Mouse (Mus musculus): ENCODE data around the gene Lsm4. TPM values are rescaled to one million over a fixed set of nuclear protein-coding genes. Genes with fewer than 3 reads are reported as not detected.
A peak's percentile ranks its signal among the peaks of the same experiment; 100 is the strongest.

The Lsm4 gene
- polyA plus RNA-seq (2012; rRNA removed) (134 and 478 TPM in 2 replicates), polyA plus RNA-seq (2014; fragmentation: Nextera tagmentation; extraction: Ambion mirVana) (160 and 176 TPM in 2 replicates)

- WGBS (ENCODE audit: insufficient replicate concordance): under 1% methylated on average over 60 of the region's 60 CpGs
- peaks cover 36% of the 10 kb centered on the region in 2 experiments for H3K4me1 ChIP-seq (replicated peaks; ENCODE audit: control insufficient read depth in 2 of 2, insufficient read depth in 2 of 2, low read length in 1 of 2)
Observed at GRCm38 (mm10) chr8:70673079-70673856, at the start of gene Lsm4. TSS of gene Lsm4 (plus strand) at chr8:70673248.

GRCm38 (mm10) chr8:70625104-70625503 lies 47.9 kb upstream of the Lsm4 start:
- Histone ChIP-seq H3K4me2 (ENCODE audit: low read depth) (no peak overlapping the region), H3K9ac (replicated peaks) (no peak overlapping the region), H3K9me3 (ENCODE audit: control insufficient read depth, low read length) (no peaks in the 10 kb centered on the region), H3K27ac (no peak overlapping the region), H3K27me3 (ENCODE audit: control insufficient read depth, insufficient read depth, low read length) (no peaks in the 10 kb centered on the region), H3K4me1 (replicated peaks; ENCODE audit: control insufficient read depth in 2 of 2, insufficient read depth in 2 of 2, low read length in 1 of 2) (peaks cover 41 to 42% of the 10 kb centered on the region in 2 experiments), H3K4me3 (ENCODE audit: insufficient read depth in 1 of 2, low read depth in 2 of 2, low read length in 2 of 2) (no peak overlapping the region), H3K36me3 (replicated peaks; ENCODE audit: control insufficient read depth, insufficient read depth, low read depth) (no peaks in the 10 kb centered on the region)
- TF ChIP-seq CTCF (IDR thresholded peaks at IDR 0.05; ENCODE audit: low read depth) (peak; percentile 83), EP300 (IDR thresholded peaks at IDR 0.05; ENCODE audit: low read depth) (no peak)
- WGBS (ENCODE audit: insufficient replicate concordance): 27% methylated on average over 5 of the region's 5 CpGs
- ATAC-seq (ENCODE audit: insufficient read depth): no peak
- DNase-seq (ENCODE audit: low read depth in 3 of 3, low spot score in 3 of 3): no peak

More at GRCm38 (mm10) chr8:70673079-70673856, at the start of gene Lsm4:
- TF ChIP-seq EP300 (IDR thresholded peaks at IDR 0.05; ENCODE audit: low read depth): peak; percentile 56
- TF ChIP-seq CTCF (IDR thresholded peaks at IDR 0.05; ENCODE audit: low read depth): peak; percentile 96
- peak; percentile 95 for ATAC-seq (ENCODE audit: insufficient read depth)
- H3K27ac ChIP-seq: peak within 1 kb of the TSS; percentile 95
- peak within 1 kb of the TSS; percentile 71 to 86 for H3K4me3 ChIP-seq (ENCODE audit: insufficient read depth in 1 of 2, low read depth in 2 of 2, low read length in 2 of 2)
- peaks cover 7% of the 10 kb centered on the region for H3K36me3 ChIP-seq (replicated peaks; ENCODE audit: control insufficient read depth, insufficient read depth, low read depth)
- H3K27me3 ChIP-seq (ENCODE audit: control insufficient read depth, insufficient read depth, low read length): no peaks in the 10 kb centered on the region
- H3K9me3 ChIP-seq (ENCODE audit: control insufficient read depth, low read length): no peaks in the 10 kb centered on the region
- peak; percentile 99 for DNase-seq (ENCODE audit: low read depth in 3 of 3, low spot score in 3 of 3)
- peak within 1 kb of the TSS; percentile 87 for H3K9ac ChIP-seq (replicated peaks)
- H3K4me2 ChIP-seq (ENCODE audit: low read depth): peak within 1 kb of the TSS; percentile 97

GRCm38 (mm10) chr8:70627041-70627440 lies 46.0 kb upstream of the Lsm4 start:
- WGBS (ENCODE audit: insufficient replicate concordance): 73% methylated on average over 5 of the region's 5 CpGs
- Histone ChIP-seq H3K27me3 (ENCODE audit: control insufficient read depth, insufficient read depth, low read length) (peaks cover 8% of the 10 kb centered on the region), H3K9ac (replicated peaks) (no peak overlapping the region), H3K4me1 (replicated peaks; ENCODE audit: control insufficient read depth in 2 of 2, insufficient read depth in 2 of 2, low read length in 1 of 2) (peaks cover 35 to 41% of the 10 kb centered on the region in 2 experiments), H3K4me2 (ENCODE audit: low read depth) (no peak overlapping the region), H3K4me3 (ENCODE audit: insufficient read depth in 1 of 2, low read depth in 2 of 2, low read length in 2 of 2) (no peak overlapping the region), H3K36me3 (replicated peaks; ENCODE audit: control insufficient read depth, insufficient read depth, low read depth) (no peaks in the 10 kb centered on the region), H3K9me3 (ENCODE audit: control insufficient read depth, low read length) (no peaks in the 10 kb centered on the region), H3K27ac (no peak overlapping the region)
- no peak for TF ChIP-seq CTCF (IDR thresholded peaks at IDR 0.05; ENCODE audit: low read depth)
- no peak for TF ChIP-seq EP300 (IDR thresholded peaks at IDR 0.05; ENCODE audit: low read depth)
- no peak for ATAC-seq (ENCODE audit: insufficient read depth)
- DNase-seq (ENCODE audit: low read depth in 3 of 3, low spot score in 3 of 3): no peak

- H3K27me3 ChIP-seq (ENCODE audit: control insufficient read depth, insufficient read depth, low read length): peaks cover 8% of the 10 kb centered on the region
- ATAC-seq (ENCODE audit: insufficient read depth) (no peak), DNase-seq (ENCODE audit: low read depth in 3 of 3, low spot score in 3 of 3) (no peak)
- H3K4me3 ChIP-seq (ENCODE audit: insufficient read depth in 1 of 2, low read depth in 2 of 2, low read length in 2 of 2): peak overlapping the region in 1 of 2 experiments; percentile 71; a peak in 2 of 4 replicates
- H3K9ac ChIP-seq (replicated peaks): peak overlapping the region; percentile 72
- peak overlapping the region; percentile 57 for H3K27ac ChIP-seq
- WGBS (ENCODE audit: insufficient replicate concordance): 59% methylated on average over 7 of the region's 7 CpGs
- no peaks in the 10 kb centered on the region for H3K9me3 ChIP-seq (ENCODE audit: control insufficient read depth, low read length)
- TF ChIP-seq CTCF (IDR thresholded peaks at IDR 0.05; ENCODE audit: low read depth): no peak
- TF ChIP-seq EP300 (IDR thresholded peaks at IDR 0.05; ENCODE audit: low read depth): no peak
- H3K36me3 ChIP-seq (replicated peaks; ENCODE audit: control insufficient read depth, insufficient read depth, low read depth): no peaks in the 10 kb centered on the region
- H3K4me1 ChIP-seq (replicated peaks; ENCODE audit: control insufficient read depth in 2 of 2, insufficient read depth in 2 of 2, low read length in 1 of 2): peaks cover 17 to 25% of the 10 kb centered on the region in 2 experiments
- H3K4me2 ChIP-seq (ENCODE audit: low read depth): peak overlapping the region; percentile 81
Observed at GRCm38 (mm10) chr8:70628986-70629490, 44.0 kb upstream of the Lsm4 start.

All from liver, embryonic 14.5 days (tissue).